Mouse (Mus musculus): ENCODE results near the gene C530008M17Rik. TPM values are rescaled to one million over a fixed set of nuclear protein-coding genes. Genes with fewer than 3 reads are reported as not detected.

C530008M17Rik gene
- polyA plus RNA-seq, 1 experiment, result 88.0 TPM

- TF ChIP-seq GATA1 (IDR thresholded peaks at IDR 0.05; ENCODE audit: low read length), result no peak
Measured at GRCm38 (mm10) chr5:76769572-76769971, 113.3 kb downstream of the C530008M17Rik start.

GRCm38 (mm10) chr5:76771371-76771770 lies 115.1 kb downstream of the C530008M17Rik start:
- no peak for TF ChIP-seq GATA1 (IDR thresholded peaks at IDR 0.05; ENCODE audit: low read length)

- TF ChIP-seq GATA1 (IDR thresholded peaks at IDR 0.05; ENCODE audit: low read length), result no peak
Measured at GRCm38 (mm10) chr5:76772831-76773230, 116.5 kb downstream of the C530008M17Rik start.

- TF ChIP-seq GATA1 (IDR thresholded peaks at IDR 0.05; ENCODE audit: low read length), result no peak
Measured at GRCm38 (mm10) chr5:76773492-76774158, 117.3 kb downstream of the C530008M17Rik start.

DNA sequence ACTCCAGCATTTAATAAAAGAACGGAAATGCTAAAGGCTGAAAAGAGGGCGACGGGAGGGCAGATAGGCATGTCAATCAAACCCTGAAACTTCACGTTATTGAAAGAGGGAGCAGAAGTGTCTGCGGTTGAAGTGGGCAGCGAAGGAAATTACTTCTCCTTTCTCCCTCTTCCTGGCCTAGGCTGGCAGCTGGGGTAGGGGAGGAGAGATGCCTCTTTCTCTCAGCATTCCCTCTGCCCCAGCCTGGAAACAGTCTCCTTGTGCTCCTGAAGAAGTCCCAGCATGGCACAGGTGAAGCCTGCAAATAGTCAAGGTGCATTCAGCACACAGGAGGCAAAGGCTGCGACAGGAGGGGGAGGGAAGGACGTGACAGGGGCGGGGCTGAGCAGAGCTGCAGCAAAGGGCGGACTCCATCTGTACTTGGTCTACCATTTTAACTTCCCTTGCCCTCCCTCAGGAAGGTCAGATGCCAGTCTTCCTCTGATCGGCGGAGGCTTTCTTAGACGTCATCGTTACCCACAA lies 122.8 kb downstream of the C530008M17Rik start:
- no peak for TF ChIP-seq GATA1 (IDR thresholded peaks at IDR 0.05; ENCODE audit: low read length)

- no peak for TF ChIP-seq GATA1 (IDR thresholded peaks at IDR 0.05; ENCODE audit: low read length)
Measured at GRCm38 (mm10) chr5:76781943-76782342, 125.6 kb downstream of the C530008M17Rik start.

GRCm38 (mm10) chr5:76782414-76783103 lies 126.2 kb downstream of the C530008M17Rik start:
- TF ChIP-seq GATA1 (IDR thresholded peaks at IDR 0.05; ENCODE audit: low read length), result no peak

DNA sequence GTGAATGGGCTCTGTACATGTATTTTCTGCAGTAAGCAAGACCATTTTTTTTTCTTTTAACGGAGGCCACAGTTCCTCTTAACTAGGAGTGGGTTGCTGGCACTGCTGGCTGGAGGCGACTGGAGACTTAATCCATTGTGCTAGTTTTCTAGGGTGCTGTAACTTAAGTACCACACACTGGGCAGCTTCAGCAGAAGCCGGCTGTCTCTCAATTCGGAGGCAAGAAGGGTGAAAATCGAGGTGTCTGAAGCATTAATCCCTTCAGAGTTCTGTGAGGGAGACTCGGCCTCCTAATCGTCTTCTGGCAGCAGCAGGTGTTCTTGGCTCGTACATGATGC lies 126.8 kb downstream of the C530008M17Rik start:
- no peak for TF ChIP-seq GATA1 (IDR thresholded peaks at IDR 0.05; ENCODE audit: low read length)

GRCm38 (mm10) chr5:76784151-76784723 lies 127.9 kb downstream of the C530008M17Rik start:
- TF ChIP-seq GATA1 (IDR thresholded peaks at IDR 0.05; ENCODE audit: low read length), result no peak

GRCm38 (mm10) chr5:76785013-76785412 lies 128.7 kb downstream of the C530008M17Rik start:
- no peak for TF ChIP-seq GATA1 (IDR thresholded peaks at IDR 0.05; ENCODE audit: low read length)

GRCm38 (mm10) chr5:76789881-76790280 lies 133.6 kb downstream of the C530008M17Rik start:
- TF ChIP-seq GATA1 (IDR thresholded peaks at IDR 0.05; ENCODE audit: low read length), result no peak

- TF ChIP-seq GATA1 (IDR thresholded peaks at IDR 0.05; ENCODE audit: low read length), result no peak
Measured at GRCm38 (mm10) chr5:76791280-76791679, 135.0 kb downstream of the C530008M17Rik start.

DNA sequence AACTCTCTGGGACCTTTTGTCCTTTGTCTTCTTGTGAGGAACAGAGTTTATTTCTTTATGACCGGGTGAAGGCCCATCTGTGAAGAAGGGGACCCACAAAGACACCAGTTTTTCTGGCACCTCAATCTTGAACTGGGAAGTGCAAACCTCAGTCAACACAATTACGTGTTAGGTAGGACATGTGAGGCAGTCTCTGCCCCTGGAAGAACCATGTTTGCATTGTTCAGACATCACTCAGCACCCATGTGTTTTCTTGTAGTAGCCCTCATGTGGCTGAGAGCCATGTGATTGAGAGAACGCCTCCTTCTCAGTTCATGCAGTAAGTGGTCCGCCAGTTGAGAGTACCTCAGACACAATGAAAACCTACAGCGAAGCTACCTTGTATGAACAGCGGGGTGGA lies 136.4 kb downstream of the C530008M17Rik start:
- no peak for TF ChIP-seq GATA1 (IDR thresholded peaks at IDR 0.05; ENCODE audit: low read length)

- no peak for TF ChIP-seq GATA1 (IDR thresholded peaks at IDR 0.05; ENCODE audit: low read length)
Measured at GRCm38 (mm10) chr5:76798043-76798442, 141.7 kb downstream of the C530008M17Rik start.

DNA sequence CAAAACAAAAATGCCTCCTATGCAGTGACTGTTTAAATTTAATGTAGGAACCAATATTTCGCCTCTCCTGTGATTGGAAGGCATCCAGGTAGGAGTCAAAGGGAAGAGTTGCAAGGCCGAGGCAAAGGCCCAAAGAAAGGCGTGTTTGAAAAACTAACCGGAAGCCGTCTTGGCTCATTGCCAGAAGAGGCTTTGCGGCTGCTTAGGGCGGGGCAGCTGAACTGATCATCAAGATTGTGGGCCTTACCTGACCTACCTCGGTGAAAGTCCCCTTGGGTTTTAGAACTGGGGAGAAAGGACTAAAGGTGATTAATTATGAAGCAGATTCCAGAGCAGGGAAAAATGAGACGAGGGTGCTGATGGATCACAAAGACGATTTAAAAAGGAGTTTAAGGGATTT lies 143.2 kb downstream of the C530008M17Rik start:
- no peak for TF ChIP-seq GATA1 (IDR thresholded peaks at IDR 0.05; ENCODE audit: low read length)

- TF ChIP-seq GATA1 (IDR thresholded peaks at IDR 0.05; ENCODE audit: low read length), result no peak
Measured at GRCm38 (mm10) chr5:76809031-76809430, 152.7 kb downstream of the C530008M17Rik start.

Data from G1E-ER4 (cell line).